Mouse (Mus musculus) neural tube, embryonic 14.5 days (tissue): ENCODE measurements at regions not wholly inside any gene's neighbourhood (a gene's known extent, or its start where the extent isn't known, plus 50 kb on each side); places are given as distances from the start of the nearest gene placed in this dataset.

Experiments used
- ATAC-seq: fragments of 200-750 bp; cut with Nextera tagmentation; 2 replicates; pipeline ENCODE4 v1.8.0; 2017; ENCODE audit warnings: low read depth, mild to moderate bottlenecking, moderate TSS enrichment, moderate library complexity
- H3K27ac ChIP-seq: fragments of 300-500 bp; sonication (generic); 2 replicates; pipeline ENCODE4 v1.5.1; 2014; ENCODE audit warnings: low read depth, mild to moderate bottlenecking, control low read depth, low read length, moderate library complexity, mixed read lengths
- H3K27me3 ChIP-seq: fragments of 300-500 bp; sonication (generic); 2 replicates; pipeline ENCODE4 v1.6.1; 2014; ENCODE audit warnings: low read length; ENCODE audit not compliant: control insufficient read depth, insufficient read depth
- H3K36me3 ChIP-seq: fragments of 300-500 bp; sonication (generic); 2 replicates; pipeline ENCODE4 v1.6.1; 2014; ENCODE audit warnings: low read length, mixed read lengths; ENCODE audit not compliant: control insufficient read depth, insufficient read depth
- H3K4me1 ChIP-seq: fragments of 300-500 bp; sonication (generic); 2 replicates; pipeline ENCODE4 v1.6.1; 2014; ENCODE audit warnings: low read length; ENCODE audit not compliant: control insufficient read depth, insufficient read depth
- H3K4me2 ChIP-seq: fragments of 300-500 bp; sonication (generic); 2 replicates; pipeline ENCODE4 v1.6.1; 2014; ENCODE audit warnings: mild to moderate bottlenecking, low read depth, low read length, control low read depth
- H3K4me3 ChIP-seq: fragments of 300-500 bp; sonication (generic); 2 replicates; pipeline ENCODE4 v1.5.1; 2014; ENCODE audit warnings: low read depth, low read length, control low read depth, mixed read lengths
- H3K9ac ChIP-seq: fragments of 300-500 bp; sonication (generic); replicated peaks from 2 replicates; pipeline ENCODE4 v1.6.1; 2014; ENCODE audit warnings: low read depth, mild to moderate bottlenecking, control low read depth, low read length, mixed read lengths
- H3K9me3 ChIP-seq: fragments of 300-500 bp; sonication (generic); 2 replicates; pipeline ENCODE4 v1.6.1; 2016; ENCODE audit warnings: low read length; ENCODE audit not compliant: control insufficient read depth
- WGBS: fragments of 180-500 bp; shearing (Covaris S2); extraction: QIAGEN DNeasy Blood & Tissue Kit; methylation state at CpG from one replicate; pipeline ENCODE4 v1.1.7; 2014; 5-methylcytosine and 5-hydroxymethylcytosine counted together

- no peaks in the 10 kb centered on the region for H3K27me3 ChIP-seq
- H3K36me3 ChIP-seq: no peaks in the 10 kb centered on the region
- no peak overlapping the region for H3K27ac ChIP-seq
- no peak overlapping the region for H3K9ac ChIP-seq
- WGBS: 86% methylated on average over 1 of the region's 1 CpGs
- no peak for ATAC-seq
- H3K4me3 ChIP-seq: no peak overlapping the region
- no peaks in the 10 kb centered on the region for H3K4me1 ChIP-seq
- no peak overlapping the region for H3K4me2 ChIP-seq
- no peaks in the 10 kb centered on the region for H3K9me3 ChIP-seq
Observed at GRCm38 (mm10) chr14:71639083-71639482, 852.6 kb downstream of the Gm9195 start.

DNA sequence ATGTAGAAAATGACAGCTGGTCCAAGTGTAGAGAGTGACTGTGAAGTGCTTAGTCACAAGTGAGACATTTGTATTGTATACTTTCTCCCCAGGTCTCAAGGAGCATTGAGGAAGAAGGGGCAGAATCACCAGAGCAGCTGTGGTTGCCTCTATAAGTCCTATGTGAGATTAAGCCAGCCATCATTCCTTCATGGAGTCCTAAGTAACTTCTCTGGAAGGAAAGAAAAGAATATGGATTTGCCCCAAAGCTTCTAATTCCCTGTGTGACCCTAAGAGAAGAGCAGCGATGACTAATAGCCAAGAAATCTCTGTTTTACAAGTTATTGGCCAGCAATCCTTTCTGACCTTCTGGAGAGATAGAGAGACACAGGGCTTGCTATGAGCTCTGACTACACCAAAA lies 856.5 kb downstream of the Gm9195 start:
- H3K9ac ChIP-seq: no peak overlapping the region
- no peak for ATAC-seq
- no peaks in the 10 kb centered on the region for H3K4me1 ChIP-seq
- no peak overlapping the region for H3K27ac ChIP-seq
- H3K36me3 ChIP-seq: no peaks in the 10 kb centered on the region
- no peak overlapping the region for H3K4me3 ChIP-seq
- no peaks in the 10 kb centered on the region for H3K9me3 ChIP-seq
- H3K4me2 ChIP-seq: no peak overlapping the region
- WGBS: 95% methylated on average over 1 of the region's 1 CpGs
- no peaks in the 10 kb centered on the region for H3K27me3 ChIP-seq

DNA sequence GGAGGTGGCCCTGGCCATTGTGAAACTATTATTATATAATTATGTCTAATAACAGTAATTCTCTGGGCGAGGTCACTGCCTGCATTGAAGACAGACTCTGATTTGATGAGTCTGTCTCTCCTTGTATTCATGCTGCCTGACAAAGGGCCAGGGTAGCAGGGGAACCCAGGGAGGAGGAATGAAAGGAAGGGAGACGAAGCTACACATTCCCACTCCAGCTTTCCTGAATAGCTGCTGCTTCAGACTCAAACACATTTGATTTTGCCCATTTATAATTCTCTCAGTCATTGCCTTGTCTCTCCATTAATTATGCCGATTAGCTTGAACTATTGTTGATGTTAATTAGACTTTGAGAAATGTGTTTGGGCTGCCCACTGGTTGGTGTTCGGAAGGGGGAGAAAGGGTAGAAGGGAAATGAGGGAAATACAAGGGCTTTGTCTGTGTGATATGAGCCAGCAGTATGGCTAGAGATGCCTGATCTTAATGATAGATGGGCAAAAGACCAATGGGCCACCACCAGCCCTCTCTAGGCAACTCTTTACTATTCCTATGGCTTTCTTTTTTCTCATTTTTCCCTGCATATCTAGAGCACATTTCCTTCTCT lies 881.8 kb downstream of the Gm9195 start:
- no peak for ATAC-seq
- 46% methylated on average over 4 of the region's 4 CpGs for WGBS
- no peaks in the 10 kb centered on the region for H3K9me3 ChIP-seq
- no peaks in the 10 kb centered on the region for H3K4me1 ChIP-seq
- no peak overlapping the region for H3K4me3 ChIP-seq
- no peak overlapping the region for H3K9ac ChIP-seq
- no peak overlapping the region for H3K4me2 ChIP-seq
- no peaks in the 10 kb centered on the region for H3K36me3 ChIP-seq
- no peak overlapping the region for H3K27ac ChIP-seq
- no peaks in the 10 kb centered on the region for H3K27me3 ChIP-seq

- H3K4me1 ChIP-seq: no peaks in the 10 kb centered on the region
- H3K36me3 ChIP-seq: no peaks in the 10 kb centered on the region
- ATAC-seq: no peak
- H3K4me3 ChIP-seq: no peak overlapping the region
- H3K27me3 ChIP-seq: no peaks in the 10 kb centered on the region
- 53% methylated on average over 2 of the region's 2 CpGs for WGBS
- H3K9me3 ChIP-seq: no peaks in the 10 kb centered on the region
- no peak overlapping the region for H3K27ac ChIP-seq
- no peak overlapping the region for H3K4me2 ChIP-seq
- no peak overlapping the region for H3K9ac ChIP-seq
Observed at GRCm38 (mm10) chr14:71603710-71604109, 887.9 kb downstream of the Gm9195 start.

DNA sequence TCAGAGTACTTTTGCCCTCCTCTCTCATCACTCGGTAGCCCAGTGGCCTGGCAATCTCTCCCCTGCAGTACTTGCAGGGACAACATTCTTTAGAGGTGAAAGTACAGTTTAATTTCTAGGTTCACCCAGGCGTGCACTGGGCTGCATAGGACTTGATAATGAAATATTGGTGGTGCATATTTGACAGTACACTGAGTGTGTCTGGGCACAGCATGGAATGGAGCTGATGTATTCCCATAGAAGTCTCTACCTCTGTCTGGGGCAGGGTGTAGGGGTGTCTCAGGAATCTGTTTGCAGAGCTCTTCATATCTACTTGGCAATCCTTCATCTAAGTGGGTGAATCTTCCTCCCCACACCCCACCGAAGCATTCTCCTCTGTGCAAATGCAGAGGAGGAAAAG lies 893.8 kb downstream of the Gm9195 start:
- Histone ChIP-seq H3K4me2 (no peak overlapping the region), H3K4me3 (no peak overlapping the region), H3K4me1 (no peaks in the 10 kb centered on the region), H3K9me3 (no peaks in the 10 kb centered on the region), H3K9ac (no peak overlapping the region), H3K27me3 (no peaks in the 10 kb centered on the region), H3K36me3 (no peaks in the 10 kb centered on the region), H3K27ac (no peak overlapping the region)
- ATAC-seq: peak; percentile 56
- 69% methylated on average over 3 of the region's 3 CpGs for WGBS

DNA sequence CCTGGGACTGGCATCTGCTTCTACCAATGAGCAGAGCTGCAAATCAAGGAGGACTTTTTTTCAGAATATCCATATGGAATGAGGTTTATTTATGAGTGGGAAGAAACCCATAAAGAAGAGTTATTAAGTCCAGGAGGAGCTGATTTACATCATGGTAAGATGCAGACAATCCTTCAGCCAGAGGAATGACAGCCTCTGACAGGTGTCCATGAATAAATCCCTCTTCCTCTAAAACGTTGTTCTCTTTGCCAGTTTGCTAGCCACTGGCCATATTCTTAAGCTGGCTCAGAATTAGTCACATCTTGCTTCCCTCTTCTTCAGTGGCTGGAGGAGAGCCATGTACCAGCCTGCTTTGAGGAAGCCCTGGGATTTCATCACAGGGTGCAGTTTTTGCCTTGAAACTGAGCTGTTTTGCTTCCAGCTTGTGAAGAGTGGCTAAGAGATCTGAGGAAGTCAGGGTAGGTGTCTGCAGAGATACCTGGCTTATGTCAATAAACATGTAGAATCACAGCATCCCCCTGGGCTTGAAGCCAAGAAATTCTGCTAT lies 902.9 kb downstream of the Gm9195 start:
- Histone ChIP-seq H3K36me3 (no peaks in the 10 kb centered on the region), H3K27ac (no peak overlapping the region), H3K4me1 (no peaks in the 10 kb centered on the region), H3K4me2 (no peak overlapping the region), H3K4me3 (no peak overlapping the region), H3K27me3 (no peaks in the 10 kb centered on the region), H3K9ac (no peak overlapping the region), H3K9me3 (no peaks in the 10 kb centered on the region; the same call in 1 of the 2 replicates)
- 37% methylated on average over 1 of the region's 1 CpGs for WGBS
- ATAC-seq: no peak

GRCm38 (mm10) chr14:71588006-71588405 lies 903.6 kb downstream of the Gm9195 start:
- H3K4me3 ChIP-seq: no peak overlapping the region
- ATAC-seq: no peak
- no peaks in the 10 kb centered on the region for H3K27me3 ChIP-seq
- no peaks in the 10 kb centered on the region for H3K4me1 ChIP-seq
- no peaks in the 10 kb centered on the region; the same call in 1 of the 2 replicates for H3K9me3 ChIP-seq
- H3K27ac ChIP-seq: no peak overlapping the region
- H3K4me2 ChIP-seq: no peak overlapping the region
- H3K9ac ChIP-seq: no peak overlapping the region
- H3K36me3 ChIP-seq: no peaks in the 10 kb centered on the region

- H3K4me1 ChIP-seq: no peaks in the 10 kb centered on the region
- no peaks in the 10 kb centered on the region for H3K27me3 ChIP-seq
- no peak overlapping the region for H3K9ac ChIP-seq
- H3K9me3 ChIP-seq: no peaks in the 10 kb centered on the region
- H3K27ac ChIP-seq: no peak overlapping the region
- 62% methylated on average over 3 of the region's 3 CpGs for WGBS
- no peak overlapping the region for H3K4me2 ChIP-seq
- H3K4me3 ChIP-seq: no peak overlapping the region
- no peak for ATAC-seq
- no peaks in the 10 kb centered on the region for H3K36me3 ChIP-seq
Observed at GRCm38 (mm10) chr14:71564816-71565215, 926.8 kb downstream of the Gm9195 start.

- Histone ChIP-seq H3K4me2 (no peak overlapping the region), H3K4me1 (no peaks in the 10 kb centered on the region), H3K27me3 (no peaks in the 10 kb centered on the region), H3K27ac (no peak overlapping the region), H3K36me3 (no peaks in the 10 kb centered on the region), H3K4me3 (no peak overlapping the region), H3K9me3 (no peaks in the 10 kb centered on the region), H3K9ac (no peak overlapping the region)
- no peak for ATAC-seq
- 65% methylated on average over 4 of the region's 4 CpGs for WGBS
Observed at GRCm38 (mm10) chr14:71561906-71562305, 929.7 kb downstream of the Gm9195 start.
